Mouse (Mus musculus): ENCODE measurements around the gene Rpp38. TPM values are rescaled to one million over a fixed set of nuclear protein-coding genes. Genes with fewer than 3 reads are reported as not detected.

Rpp38 gene
- total RNA-seq (2021) = 1 to 10 TPM; 6.2 to 9.1 TPM
- long read RNA-seq, experiment 1, transcript Rpp38-201 (2 exons, 1,042 nt) = major isoform, 6 of 7 reads
- long read RNA-seq, experiment 1, partial matches to known transcripts = 0 of 7 reads
- long read RNA-seq, experiment 1, other reads (novel, unspliced or antisense) = 1 of 7 reads
- long read RNA-seq, experiment 2, transcript Rpp38-201 (2 exons, 1,042 nt) = major isoform, 7 of 7 reads
- long read RNA-seq, experiment 2, partial matches to known transcripts = 0 of 7 reads
- long read RNA-seq, experiment 2, other reads (novel, unspliced or antisense) = 0 of 7 reads

DNA sequence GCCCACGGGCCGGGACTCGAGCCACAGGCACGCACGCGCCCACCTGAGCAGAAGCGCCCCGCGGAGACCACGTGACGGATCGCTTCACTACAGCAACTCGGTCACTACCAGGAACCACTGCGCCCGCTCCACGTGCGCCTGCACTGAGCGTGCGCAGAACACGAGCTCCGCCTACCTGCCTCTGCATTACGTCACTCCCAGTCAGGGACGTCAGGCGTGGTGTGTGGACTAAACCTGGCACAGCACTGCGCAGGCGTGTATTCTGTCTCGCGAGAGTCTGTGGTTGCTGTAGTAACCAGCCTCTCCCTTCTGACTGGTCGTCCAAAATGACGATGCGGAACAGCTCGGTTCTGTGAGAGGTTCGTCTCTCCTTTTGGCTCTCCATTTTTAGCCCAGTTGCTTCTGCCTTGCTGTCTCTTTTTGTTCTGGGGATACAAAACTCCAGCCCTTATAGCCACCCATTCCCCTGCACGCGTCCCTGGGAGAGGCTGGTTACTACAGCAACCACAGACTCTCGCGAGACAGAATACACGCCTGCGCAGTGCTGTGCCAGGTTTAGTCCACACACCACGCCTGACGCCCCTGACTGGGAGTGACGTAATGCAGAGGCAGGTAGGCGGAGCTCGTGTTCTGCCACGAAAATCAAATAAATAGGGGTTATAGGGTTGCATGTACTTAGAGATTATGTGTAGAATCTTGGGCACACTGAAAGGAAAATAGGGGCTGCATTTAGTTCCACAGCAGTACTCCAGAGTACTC lies at the start of gene Rpp38:
Rpp38 (minus strand) TSS at position 160 of the 759 bp plus-strand sequence.
- peak; percentile 89 for DNase-seq

- DNase-seq = no peak
Measured at GRCm38 (mm10) chr2:3365127-3365526, 32.7 kb upstream of the Rpp38 start.

DNA sequence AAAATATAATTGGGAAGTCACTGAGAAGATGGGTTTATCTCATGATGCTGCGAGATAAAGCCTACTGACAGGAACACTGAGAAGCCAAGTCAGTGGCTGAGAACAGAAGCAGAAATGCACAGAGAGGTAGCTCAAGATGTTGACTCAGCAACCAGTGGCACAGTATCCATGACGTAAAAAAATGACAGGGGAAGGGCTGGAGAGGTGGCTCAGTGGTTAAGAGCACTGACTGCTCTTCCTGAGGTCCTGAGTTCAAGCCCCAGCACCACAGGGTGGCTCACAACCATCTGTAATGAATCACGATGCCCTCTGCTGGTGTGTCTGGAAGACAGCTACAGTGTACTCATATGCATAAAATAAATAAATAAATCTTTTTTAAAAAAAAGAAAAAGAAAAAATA lies 28.6 kb upstream of the Rpp38 start:
- DNase-seq = no peak

DNA sequence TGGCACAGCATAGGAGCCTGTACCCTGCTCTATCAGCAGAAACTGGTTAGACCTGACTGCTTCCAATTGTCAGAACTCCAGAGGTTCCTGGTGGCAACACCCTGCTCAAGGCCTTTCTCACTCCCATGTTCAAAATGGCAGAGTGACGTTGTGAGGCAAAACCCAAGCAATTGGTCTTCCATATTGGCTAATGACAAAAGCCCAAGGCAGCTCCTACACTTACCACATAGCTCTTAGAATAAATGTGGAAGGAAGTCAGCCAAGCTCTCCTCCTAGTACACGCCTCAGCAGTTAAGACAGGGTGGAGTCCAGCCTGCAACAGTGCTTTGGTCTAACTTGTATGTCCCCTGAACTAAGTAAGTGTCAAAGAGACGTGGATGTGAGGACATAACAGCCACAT lies 25.4 kb upstream of the Rpp38 start:
- no peak for DNase-seq

DNA sequence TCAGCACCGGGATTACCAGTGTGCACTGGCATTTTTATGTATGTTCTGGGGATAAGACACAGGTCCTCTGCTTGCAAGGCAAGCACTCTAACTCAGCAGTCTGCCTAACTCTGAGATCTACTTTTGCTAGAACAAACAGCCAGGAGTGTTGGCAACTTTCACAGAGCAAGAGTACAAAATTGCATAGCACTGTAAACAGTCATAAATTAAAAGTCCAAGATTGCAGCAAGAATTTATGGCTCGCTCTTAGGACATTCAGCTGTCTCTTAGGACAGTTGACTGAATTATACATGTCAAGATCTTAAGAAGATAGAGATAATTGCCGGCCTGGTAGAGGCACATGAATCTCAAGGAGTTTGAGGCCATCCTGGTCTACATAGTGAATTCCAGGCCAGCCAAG lies 23.9 kb upstream of the Rpp38 start:
- DNase-seq = no peak

DNA sequence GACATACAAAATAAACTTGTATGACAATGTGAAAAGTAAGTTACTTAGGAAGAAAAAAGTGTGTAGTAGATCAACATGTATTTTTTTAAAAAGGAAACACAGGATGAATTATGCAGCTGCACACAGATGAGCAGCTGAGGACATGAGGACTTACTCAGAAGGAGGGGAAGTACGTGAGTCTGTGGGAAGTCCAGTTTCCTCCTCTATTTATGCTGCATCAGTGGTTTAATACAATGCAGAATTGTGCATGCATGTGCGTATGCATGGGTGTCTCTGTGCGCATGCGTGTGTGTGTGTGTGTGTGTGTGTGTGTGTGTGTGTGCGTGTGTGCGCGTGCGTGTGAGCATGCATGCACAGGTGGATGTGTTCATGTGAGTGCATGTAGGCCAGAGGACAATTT lies 23.4 kb upstream of the Rpp38 start:
- DNase-seq = no peak

GRCm38 (mm10) chr2:3353160-3353559 lies 20.7 kb upstream of the Rpp38 start:
- DNase-seq = no peak

DNA sequence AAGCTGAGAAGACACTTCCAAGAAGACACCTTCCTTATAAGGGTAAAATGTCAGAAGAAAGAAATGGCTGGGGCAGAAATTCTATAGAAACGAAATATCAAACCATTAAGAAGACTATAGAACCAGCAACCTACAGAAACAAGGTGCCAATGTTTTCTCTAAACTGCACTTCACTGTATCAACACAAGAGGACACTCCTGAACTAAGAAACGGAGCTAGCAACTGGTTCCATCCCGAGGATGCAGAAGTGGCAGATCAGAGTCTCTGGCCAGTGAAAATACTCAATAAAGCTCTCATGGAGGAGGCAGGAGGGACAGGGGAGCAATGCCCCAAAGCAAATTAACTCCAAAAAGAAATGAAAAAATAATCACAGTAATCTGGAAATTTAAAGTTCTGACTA lies 16.5 kb upstream of the Rpp38 start:
- no peak for DNase-seq

- no peak for DNase-seq
Measured at GRCm38 (mm10) chr2:3348422-3348821, 16.0 kb upstream of the Rpp38 start.

GRCm38 (mm10) chr2:3335611-3336301 lies 3.3 kb upstream of the Rpp38 start, which contains the start of gene Acbd7:
Acbd7 (plus strand) TSS chr2:3336168.
- peak; percentile 15 for DNase-seq

DNA sequence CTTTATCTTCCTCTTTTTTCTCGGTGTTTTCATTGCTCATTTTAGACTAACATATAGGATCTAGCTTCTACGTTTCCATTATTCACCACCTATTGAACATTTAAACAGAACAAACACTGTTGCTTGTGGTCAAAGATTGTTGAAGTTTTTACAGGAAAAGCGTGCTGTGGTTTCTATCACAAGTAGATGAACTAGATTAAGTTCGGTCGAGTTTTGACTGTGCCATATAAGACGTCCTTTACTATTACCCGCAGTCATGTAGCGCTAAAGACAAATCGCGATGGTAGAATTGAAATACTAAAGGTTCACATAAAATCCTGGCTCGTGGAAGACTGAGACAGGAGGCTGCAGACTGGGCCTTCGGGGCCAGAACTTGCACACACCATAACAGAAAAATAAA lies 1.3 kb upstream of the Rpp38 start:
- DNase-seq = no peak

DNA sequence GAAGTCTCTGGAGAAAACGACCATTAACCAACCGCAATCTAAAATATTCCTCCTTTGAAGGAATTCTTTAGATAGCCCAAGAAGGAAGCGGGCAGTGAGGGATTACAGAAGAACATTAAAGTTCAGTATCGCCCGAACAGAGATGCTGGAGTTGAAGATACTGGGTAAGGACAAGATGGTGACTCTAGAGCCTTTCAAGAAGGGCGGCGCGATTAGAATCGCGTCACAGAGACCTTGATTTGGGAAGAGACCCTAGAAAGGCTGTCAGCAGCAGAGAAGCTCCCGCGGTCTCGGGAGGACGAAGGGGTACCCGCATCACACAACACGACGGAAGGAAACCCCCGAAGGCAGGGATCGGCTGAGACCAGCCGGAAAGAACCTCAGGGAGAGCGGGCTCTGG lies 387 bp downstream of the Rpp38 start:
- DNase-seq = no peak

DNA sequence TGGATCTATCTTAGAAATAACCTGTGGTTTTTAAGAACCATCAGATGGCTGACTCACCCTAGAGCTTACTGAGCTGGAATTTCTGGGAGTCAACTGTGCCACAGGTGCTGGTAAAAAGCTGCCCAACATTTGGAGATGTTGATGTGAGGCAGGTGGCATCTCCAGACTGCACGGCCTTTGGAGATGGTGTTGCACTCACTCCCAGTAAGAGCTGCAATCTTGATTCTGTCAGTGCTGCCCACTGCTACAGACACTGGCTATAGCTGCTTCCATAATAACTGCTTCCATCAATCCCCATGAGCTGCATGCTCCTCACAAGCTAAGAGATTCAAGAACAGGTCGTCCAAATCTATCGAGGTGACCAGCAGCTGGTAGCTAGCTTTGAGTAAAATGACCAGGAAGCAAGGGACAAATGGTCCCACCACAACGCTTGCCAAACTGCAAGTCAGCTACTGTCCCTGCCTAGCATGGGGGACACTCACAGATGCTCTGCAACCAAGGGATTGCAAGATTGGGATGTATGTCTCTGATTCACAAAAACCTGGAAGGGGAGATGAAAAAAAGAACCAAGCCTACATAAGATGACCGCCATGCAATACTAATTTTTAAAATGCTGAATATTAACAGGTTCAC lies 1.3 kb downstream of the Rpp38 start:
- no peak for DNase-seq

DNA sequence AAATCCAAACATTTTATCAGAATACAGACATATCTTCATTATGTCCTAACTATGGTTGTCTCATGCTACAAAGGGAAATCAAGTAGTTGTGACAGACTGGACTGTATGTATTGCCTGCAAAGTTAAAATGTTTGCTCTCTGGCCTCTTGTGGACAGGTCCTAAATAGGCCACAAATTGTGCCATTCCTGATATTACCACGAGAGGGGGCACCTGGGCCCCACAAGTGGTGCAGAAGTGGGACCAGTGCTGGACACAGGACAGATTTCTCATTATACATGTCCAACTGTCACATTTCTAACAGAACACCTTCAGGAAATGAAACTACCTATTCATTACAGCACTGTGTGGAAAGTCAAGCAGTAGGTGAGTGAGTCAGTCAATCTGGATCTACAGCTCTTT lies 5.1 kb downstream of the Rpp38 start:
- DNase-seq = peak; percentile 59

- DNase-seq = no peak
Measured at GRCm38 (mm10) chr2:3326547-3326946, 5.9 kb downstream of the Rpp38 start.

DNA sequence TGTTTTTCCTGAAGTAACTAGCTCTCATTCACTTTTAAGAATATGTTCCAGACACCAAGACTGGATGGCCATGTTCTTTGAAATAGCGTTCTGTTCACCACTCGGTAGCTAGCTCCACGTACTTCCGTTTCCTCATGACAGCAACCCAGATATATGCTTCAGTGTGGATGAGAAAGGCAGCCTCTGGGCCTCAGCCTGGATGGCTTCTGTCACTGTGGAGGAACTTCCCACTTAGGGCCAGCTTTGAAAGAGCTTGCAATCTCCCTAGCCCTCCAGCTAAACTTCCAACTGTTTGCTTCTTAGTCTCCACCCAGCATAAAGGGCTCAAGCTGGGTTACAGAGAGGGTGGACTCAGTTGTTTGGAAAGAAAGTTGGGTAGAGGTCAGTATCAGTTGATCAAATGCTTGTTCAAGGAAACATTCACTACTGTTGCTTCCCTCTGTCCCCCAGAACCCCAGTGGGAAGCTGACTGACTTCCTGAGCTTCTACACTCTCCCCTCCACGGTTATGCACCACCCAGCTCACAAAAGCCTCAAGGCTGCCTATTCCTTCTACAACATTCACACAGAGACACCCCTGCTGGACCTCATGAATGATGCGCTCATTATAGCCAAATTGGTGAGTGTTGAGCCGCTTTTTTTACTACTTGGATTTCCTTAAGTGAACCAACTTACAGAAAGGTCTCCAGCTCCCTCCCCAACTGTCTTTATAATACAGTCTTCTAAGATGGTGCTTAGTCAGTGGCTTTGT lies 7.9 kb downstream of the Rpp38 start:
- no peak for DNase-seq

GRCm38 (mm10) chr2:3323132-3323531 lies 9.3 kb downstream of the Rpp38 start:
- DNase-seq = no peak

GRCm38 (mm10) chr2:3305426-3306025 lies 26.9 kb downstream of the Rpp38 start:
- peak; percentile 37 for DNase-seq

- no peak for DNase-seq
Measured at GRCm38 (mm10) chr2:3295826-3296225, 36.6 kb downstream of the Rpp38 start.

DNA sequence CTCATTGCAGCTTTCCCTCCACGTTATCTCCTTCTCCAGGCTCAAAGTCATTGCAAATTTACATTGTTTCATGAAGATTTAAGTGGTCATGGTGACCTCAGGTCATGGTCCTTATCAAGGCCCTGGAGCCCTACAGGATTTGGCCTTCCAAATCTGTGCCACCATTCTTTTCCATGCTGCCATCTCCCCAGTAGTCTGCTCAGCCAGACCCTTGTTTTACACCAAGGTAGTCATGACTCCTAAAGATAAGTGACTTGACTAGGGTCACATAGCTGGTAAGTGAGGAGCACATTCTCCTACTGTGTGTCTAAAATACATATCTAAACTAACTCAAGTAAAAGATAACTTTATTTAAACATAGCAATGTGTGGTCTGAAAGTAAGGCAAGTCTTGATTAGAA lies 40.3 kb downstream of the Rpp38 start:
- DNase-seq = no peak

- no peak for DNase-seq
Measured at GRCm38 (mm10) chr2:3289581-3289980, 42.9 kb downstream of the Rpp38 start.

DNA sequence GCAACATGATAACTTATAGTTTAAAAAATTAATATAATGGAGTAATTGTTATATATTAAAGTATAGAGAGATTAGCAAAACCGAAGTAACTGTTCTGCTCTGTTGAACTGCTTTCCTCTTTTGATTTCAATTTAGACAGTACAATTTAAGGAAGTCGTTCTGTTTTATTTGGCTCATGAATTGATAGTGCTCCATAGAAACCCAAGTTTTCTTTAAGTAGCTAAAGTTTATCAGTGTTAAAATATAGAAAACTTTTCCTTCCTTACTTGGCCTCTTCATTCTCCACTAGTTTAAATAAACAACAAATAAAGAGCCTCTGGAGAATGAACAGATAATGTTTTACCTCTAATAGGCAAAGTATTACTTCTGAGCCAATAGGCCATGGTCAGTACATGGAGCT lies 46.2 kb downstream of the Rpp38 start:
- no peak for DNase-seq

Measured in gastrocnemius, postnatal 10 days (tissue).